Mouse (Mus musculus): Measurements from ENCODE around the gene Mrps12.
A peak's percentile ranks its signal among the peaks of the same experiment; 100 is the strongest.
"Not testable (repeated sequence)": the region's sequence is repeated elsewhere in the genome, so short reads cannot be mapped to it uniquely, and the experiment has no call there.

Mrps12 gene

GRCm38 (mm10) chr7:28701306-28701705, 40.3 kb downstream of the Mrps12 start:
- not testable (repeated sequence) for DNase-seq

- no peak for DNase-seq
Observed at GRCm38 (mm10) chr7:28700269-28700668, 41.4 kb downstream of the Mrps12 start.

DNA sequence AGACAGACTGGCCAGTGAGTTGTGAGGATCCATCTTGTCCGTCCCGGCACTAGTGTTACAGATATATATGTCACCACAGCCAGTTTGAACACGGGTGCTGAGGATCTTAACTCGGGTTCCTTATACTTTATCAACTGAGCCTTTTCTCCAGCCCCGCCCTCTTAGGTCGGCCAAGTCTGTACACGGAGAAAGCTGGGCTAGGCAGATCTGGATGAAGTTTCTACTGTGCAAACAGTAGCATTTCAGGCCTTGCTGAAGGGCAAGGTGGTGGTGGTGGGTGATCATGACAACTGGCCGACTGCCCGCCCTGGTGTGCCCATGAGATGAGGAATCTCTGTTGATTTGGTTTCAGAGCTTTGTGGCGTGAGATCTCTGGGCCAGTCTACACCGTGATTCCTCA, 44.3 kb downstream of the Mrps12 start:
- DNase-seq: no peak

DNA sequence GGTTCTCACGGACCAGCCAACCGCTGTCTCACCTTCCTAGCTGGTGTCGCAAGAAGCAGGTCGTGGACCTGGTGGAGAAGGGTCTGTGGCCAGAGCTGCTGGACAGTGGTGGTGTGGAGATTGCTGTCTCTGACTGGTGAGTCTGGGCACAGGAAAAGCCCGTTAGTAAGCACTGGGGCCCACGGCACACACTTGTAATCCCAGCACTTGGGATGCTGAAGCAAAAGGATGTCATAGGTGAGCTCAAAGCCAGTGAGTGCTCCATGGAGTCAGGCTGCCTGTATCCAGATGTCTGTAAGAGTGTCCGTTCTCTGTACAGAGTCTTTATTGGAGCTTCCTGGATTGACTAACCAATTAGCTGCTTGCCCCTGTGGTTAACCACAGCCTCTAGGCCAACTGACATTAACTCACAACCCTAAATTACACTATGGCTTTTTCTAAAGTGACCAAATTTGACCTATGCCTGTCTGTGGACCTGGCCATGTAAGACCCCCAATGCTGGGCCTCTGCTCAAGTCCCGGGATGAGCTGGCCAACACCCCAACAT, 46.6 kb downstream of the Mrps12 start:
- peak; percentile 35 for DNase-seq

DNA sequence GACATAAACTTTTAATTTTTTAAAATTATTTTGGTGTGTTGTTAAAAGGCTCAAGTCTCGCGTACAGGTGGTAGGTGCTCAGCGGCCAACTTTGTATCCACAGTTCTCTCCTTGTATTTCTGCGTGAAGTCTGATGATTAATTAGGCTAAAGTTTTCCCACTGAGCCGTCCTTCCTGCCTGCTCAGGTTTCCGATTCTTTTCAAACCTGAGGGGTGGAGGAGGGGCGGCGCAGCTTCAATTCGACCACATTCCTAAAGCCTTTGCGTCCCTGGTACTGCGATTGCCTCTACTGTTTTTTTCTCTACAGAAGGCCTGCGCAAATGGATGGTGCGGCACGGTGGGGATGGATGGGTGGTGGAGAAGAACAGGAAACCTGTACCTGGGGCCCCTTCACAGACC, 47.2 kb downstream of the Mrps12 start:
- peak; percentile 47 for DNase-seq

DNA sequence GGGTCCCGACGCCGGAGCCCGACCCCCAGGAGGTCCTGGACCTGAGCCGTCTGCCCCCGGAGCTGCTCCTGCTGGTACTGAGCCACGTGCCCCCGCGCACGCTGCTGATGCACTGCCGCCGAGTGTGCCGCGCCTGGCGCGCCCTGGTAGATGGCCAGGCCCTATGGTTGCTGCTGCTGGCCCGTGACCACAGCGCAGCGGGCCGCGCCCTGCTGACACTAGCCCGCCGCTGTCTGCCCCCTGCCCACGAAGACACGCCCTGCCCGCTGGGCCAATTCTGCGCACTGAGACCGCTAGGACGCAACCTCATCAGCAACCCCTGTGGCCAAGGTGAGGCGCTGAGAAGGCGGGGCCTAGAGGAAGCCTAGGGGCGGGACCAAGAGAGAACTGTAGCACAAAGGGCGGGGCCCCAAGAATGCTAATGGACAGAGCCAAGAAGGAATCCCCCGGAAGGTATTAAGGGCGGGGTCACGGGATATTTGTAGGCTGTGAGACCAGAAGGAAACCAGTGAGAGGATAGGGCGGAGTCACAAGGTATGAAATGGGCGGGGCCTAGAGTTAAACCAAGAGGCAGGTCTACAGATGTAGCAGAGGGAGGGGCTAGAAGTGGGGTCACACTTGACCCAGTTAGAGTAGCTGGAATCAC, 48.2 kb downstream of the Mrps12 start:
- DNase-seq: peak; percentile 98

DNA sequence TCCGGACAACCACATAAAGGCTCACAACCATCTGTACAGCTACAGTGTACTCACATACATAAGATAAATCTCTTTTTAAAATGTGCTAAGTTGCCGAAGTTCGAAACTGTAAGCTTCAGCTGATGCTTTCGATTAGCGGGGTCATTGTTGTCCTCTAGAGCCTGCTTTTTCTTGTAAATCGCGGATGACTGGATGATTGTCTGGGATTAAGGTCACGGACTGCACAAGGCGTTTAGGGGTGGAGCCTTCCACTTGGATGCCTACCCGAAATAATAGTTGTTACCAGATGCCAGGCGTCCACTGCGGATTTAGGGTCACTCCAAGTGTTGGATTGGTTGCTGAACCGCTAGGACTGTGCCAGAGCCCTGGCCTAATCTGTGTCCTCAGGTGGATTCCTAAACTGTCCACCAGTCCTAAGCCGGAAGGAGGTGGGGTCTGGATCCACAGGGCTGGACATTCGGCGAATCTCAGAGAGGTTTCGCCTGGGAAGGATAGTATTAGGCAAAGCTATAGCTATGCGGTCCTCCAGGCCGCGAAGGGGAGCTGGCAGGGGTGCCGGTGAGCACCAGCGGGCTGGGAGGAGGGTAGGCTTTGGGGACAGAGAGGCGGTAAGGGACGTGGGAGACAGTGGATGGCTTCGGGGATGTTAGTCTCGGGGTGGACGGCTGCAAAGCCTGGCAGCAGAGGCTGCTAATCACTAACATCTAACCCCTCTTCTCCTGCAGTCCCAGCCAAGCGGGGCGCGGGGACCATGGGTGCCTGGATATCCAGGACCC, 48.9 kb downstream of the Mrps12 start, which contains the start of gene Fbxo27:
Gene Fbxo27 (plus strand): TSS at position 305 of the 776 bp plus-strand sequence.
- DNase-seq: peak; percentile 85

DNA sequence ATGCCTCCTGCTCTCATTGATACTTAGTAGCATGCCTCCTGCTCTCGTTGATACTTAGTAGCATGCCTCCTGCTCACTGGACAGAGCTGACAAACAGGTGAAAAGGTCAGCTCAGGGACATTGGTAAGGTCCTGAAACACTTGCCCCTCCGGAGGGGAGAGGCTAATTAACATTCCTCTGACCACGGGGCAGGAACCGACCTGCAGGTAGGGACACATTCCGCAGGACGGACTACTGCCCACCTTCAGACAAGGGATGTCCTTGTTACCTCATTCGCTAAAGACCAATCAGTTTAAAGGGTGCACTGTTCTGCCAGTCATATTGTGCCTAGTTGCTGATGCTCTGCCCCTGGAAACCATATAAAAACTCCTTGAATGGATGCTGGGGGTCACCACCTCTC, 50.5 kb downstream of the Mrps12 start:
- DNase-seq: no peak

Data from cerebellum, adult 9-11 months (tissue).